In genomic region chr9:44130581-44131275, GRCm38 (mm10) we compare ENCODE assay signal across 8 mouse cellular contexts. TPM values are rescaled to one million over a fixed set of nuclear protein-coding genes. Genes with fewer than 3 reads are reported as not detected.
A peak's percentile ranks its signal among the peaks of the same experiment; 100 is the strongest.
DNase-seq lines count a peak whose midpoint lies in the region; ATAC-seq and TF ChIP-seq lines count a peak whose summit lies in the region.

No protein-coding gene starts in this region.

- H3K4me3 ChIP-seq in spleen, adult 2 months (ENCODE audit: extremely low read depth, insufficient read depth, insufficient read length): peak overlapping the region; percentile 52; the same call in 1 of the 2 replicates
- H3K4me3 ChIP-seq in forebrain, embryonic 13.5 days: peak overlapping the region; percentile 41; the same call in 1 of the 2 replicates
- H3K4me3 ChIP-seq in hindbrain, embryonic 12.5 days: peak overlapping the region; percentile 29

- peaks cover 9% of the 10 kb centered on the region for H3K27me3 ChIP-seq in spleen, adult 2 months (ENCODE audit: control insufficient read depth, insufficient read depth, low read length)
- peaks cover 42% of the 10 kb centered on the region for H3K27me3 ChIP-seq in forebrain, embryonic 13.5 days
- peaks cover 57% of the 10 kb centered on the region for H3K27me3 ChIP-seq in hindbrain, embryonic 12.5 days

- H3K9me3 ChIP-seq in forebrain, embryonic 13.5 days (replicated peaks): no peaks in the 10 kb centered on the region
- H3K9me3 ChIP-seq in hindbrain, embryonic 12.5 days (replicated peaks): no peaks in the 10 kb centered on the region

- no peaks in the 10 kb centered on the region for H3K36me3 ChIP-seq in spleen, adult 2 months (ENCODE audit: control insufficient read depth, insufficient read depth, low read length)
- H3K36me3 ChIP-seq in forebrain, embryonic 13.5 days (ENCODE audit: poor library complexity, severe bottlenecking): no peaks in the 10 kb centered on the region
- H3K36me3 ChIP-seq in hindbrain, embryonic 12.5 days: no peaks in the 10 kb centered on the region

- TF ChIP-seq CTCF in spleen, adult 2 months (IDR thresholded peaks at IDR 0.05; ENCODE audit: extremely low read depth, insufficient read depth, insufficient read length, insufficient replicate concordance): no peak

- H3K4me1 ChIP-seq in spleen, adult 2 months (ENCODE audit: control insufficient read depth, insufficient read depth, insufficient read length): peaks cover 17% of the 10 kb centered on the region
- H3K4me1 ChIP-seq in forebrain, embryonic 13.5 days: peaks cover 56% of the 10 kb centered on the region
- peaks cover 37% of the 10 kb centered on the region for H3K4me1 ChIP-seq in hindbrain, embryonic 12.5 days

- peak overlapping the region; percentile 68 for H3K27ac ChIP-seq in spleen, adult 2 months (ENCODE audit: insufficient read depth, low read length)
- peak overlapping the region; percentile 48 for H3K27ac ChIP-seq in forebrain, embryonic 13.5 days
- H3K27ac ChIP-seq in hindbrain, embryonic 12.5 days: peak overlapping the region; percentile 1; the same call in 1 of the 2 replicates

- peak overlapping the region; percentile 67 for H3K9ac ChIP-seq in forebrain, embryonic 13.5 days
- H3K9ac ChIP-seq in hindbrain, embryonic 12.5 days: peak overlapping the region; percentile 46

- peak overlapping the region; percentile 70 for H3K4me2 ChIP-seq in forebrain, embryonic 13.5 days
- H3K4me2 ChIP-seq in hindbrain, embryonic 12.5 days (replicated peaks): peak overlapping the region; percentile 65

- no peak for TF ChIP-seq POLR2A in spleen, adult 2 months (IDR thresholded peaks at IDR 0.05; ENCODE audit: low read depth, low read length)

- peak; percentile 11; the same call in 1 of the 2 replicates for ATAC-seq in forebrain, embryonic 13.5 days
- peak; percentile 38; the same call in 1 of the 2 replicates for ATAC-seq in hindbrain, embryonic 12.5 days (ENCODE audit: low FRiP score)

- WGBS in spleen, adult 2 months: 33% methylated on average over 19 of the region's 19 CpGs
- WGBS in forebrain, embryonic 13.5 days: 10% methylated on average over 18 of the region's 19 CpGs
- 12% methylated on average over 19 of the region's 19 CpGs for WGBS in hindbrain, embryonic 12.5 days

- no peak for DNase-seq in spleen, adult 2 months (ENCODE audit: low read depth in 1 of 2, low spot score in 2 of 2)
- DNase-seq in spleen, postnatal 14 days (ENCODE audit: low spot score in 2 of 2): no peak
- DNase-seq in liver (peak; percentile 34), MN1 (ENCODE audit: low spot score) (no peak)
- peak; percentile 32 to 42 for DNase-seq in natural killer cell, adult 2 months (ENCODE audit: low spot score in 2 of 2)
- no peak for DNase-seq in Muller cell, postnatal 12 days (ENCODE audit: inconsistent ontology term)

RNA-seq across cellular contexts. Expression of gene Mcam, which starts 3.5 kb away (rescaled TPM):
- 12.7 and 13.9 TPM in 2 replicates for polyA plus RNA-seq in spleen, adult 2 months (2012; rRNA removed)
- polyA plus RNA-seq in forebrain, embryonic 13.5 days (2015; fragmentation: Nextera tagmentation; extraction: Ambion mirVana): 15.6 and 16.7 TPM in 2 replicates
- polyA plus RNA-seq in hindbrain, embryonic 12.5 days (2016; fragmentation: Nextera tagmentation; extraction: Ambion mirVana): 14.5 and 15.4 TPM in 2 replicates

RNA-seq across cellular contexts. Expression of gene Rnf26, which starts 17.4 kb away (rescaled TPM):
- polyA plus RNA-seq in spleen, adult 2 months (2012; rRNA removed): 21.3 and 27.1 TPM in 2 replicates
- 45.7 and 50.1 TPM in 2 replicates for polyA plus RNA-seq in forebrain, embryonic 13.5 days (2015; fragmentation: Nextera tagmentation; extraction: Ambion mirVana)
- polyA plus RNA-seq in hindbrain, embryonic 12.5 days (2016; fragmentation: Nextera tagmentation; extraction: Ambion mirVana): 57.1 and 61.4 TPM in 2 replicates

RNA-seq across cellular contexts. Expression of gene Gm49380, which starts 17.4 kb away (rescaled TPM):
- polyA plus RNA-seq in spleen, adult 2 months (2012; rRNA removed): 0.05 TPM in 1 of 2 replicates, not detected in the other
- polyA plus RNA-seq in forebrain, embryonic 13.5 days (2015; fragmentation: Nextera tagmentation; extraction: Ambion mirVana): 0.19 TPM in 1 of 2 replicates, not detected in the other
- 0.26 and 0.30 TPM in 2 replicates for polyA plus RNA-seq in hindbrain, embryonic 12.5 days (2016; fragmentation: Nextera tagmentation; extraction: Ambion mirVana)

RNA-seq across cellular contexts. Expression of gene C1qtnf5, which starts 23.7 kb away (rescaled TPM):
- 6.7 and 8.2 TPM in 2 replicates for polyA plus RNA-seq in spleen, adult 2 months (2012; rRNA removed)
- 1.0 and 1.2 TPM in 2 replicates for polyA plus RNA-seq in forebrain, embryonic 13.5 days (2015; fragmentation: Nextera tagmentation; extraction: Ambion mirVana)
- 1.4 and 1.8 TPM in 2 replicates for polyA plus RNA-seq in hindbrain, embryonic 12.5 days (2016; fragmentation: Nextera tagmentation; extraction: Ambion mirVana)

RNA-seq across cellular contexts. Expression of gene Mfrp, which starts 29.2 kb away (rescaled TPM):
- 0.02 and 0.06 TPM in 2 replicates for polyA plus RNA-seq in spleen, adult 2 months (2012; rRNA removed)
- polyA plus RNA-seq in forebrain, embryonic 13.5 days (2015; fragmentation: Nextera tagmentation; extraction: Ambion mirVana): 0.06 and 0.23 TPM in 2 replicates
- polyA plus RNA-seq in hindbrain, embryonic 12.5 days (2016; fragmentation: Nextera tagmentation; extraction: Ambion mirVana): 0.14 and 0.30 TPM in 2 replicates

Comparison
In these comparisons a context has a peak if more than half of its experiments do, and no peak if none do; other contexts are left out.
1. DNase-seq: peak in liver (single experiment) and natural killer cell, adult 2 months (2 of 2); none in spleen, adult 2 months (0 of 2), spleen, postnatal 14 days (0 of 2), Muller cell, postnatal 12 days (single experiment) and MN1 (single experiment).
2. H3K27ac ChIP-seq: peak in every context shown above with its lines; median percentile 68 in spleen, adult 2 months; 48 in forebrain, embryonic 13.5 days; 1 in hindbrain, embryonic 12.5 days.
3. Peak in every context shown above with its lines, with median percentiles within 50 percentile points of each other: H3K4me3 ChIP-seq.